Mouse (Mus musculus): Measurements from ENCODE around the gene Rnd3.

Rnd3 gene

DNA sequence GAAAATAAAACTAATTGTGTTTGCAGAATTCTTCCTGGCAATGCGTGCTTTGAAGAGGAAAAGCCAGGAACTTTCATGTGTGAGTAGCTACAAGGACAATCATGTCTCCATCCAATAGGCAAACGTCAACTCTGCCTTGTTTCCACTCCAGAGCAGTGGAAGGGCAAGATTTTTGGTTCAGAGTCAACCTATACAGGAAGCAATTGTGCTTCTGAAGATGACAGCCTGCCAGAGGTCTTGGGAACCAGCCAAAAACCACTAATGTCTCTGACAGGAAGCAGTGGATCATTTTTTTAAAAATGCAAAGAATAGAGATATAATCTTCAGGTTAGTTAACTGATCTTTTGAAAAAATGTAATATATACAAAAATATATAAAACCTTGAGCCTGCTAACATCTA is 38.6 kb downstream of the Rnd3 start:
- DNase-seq, result peak; percentile 31 to 40

DNA sequence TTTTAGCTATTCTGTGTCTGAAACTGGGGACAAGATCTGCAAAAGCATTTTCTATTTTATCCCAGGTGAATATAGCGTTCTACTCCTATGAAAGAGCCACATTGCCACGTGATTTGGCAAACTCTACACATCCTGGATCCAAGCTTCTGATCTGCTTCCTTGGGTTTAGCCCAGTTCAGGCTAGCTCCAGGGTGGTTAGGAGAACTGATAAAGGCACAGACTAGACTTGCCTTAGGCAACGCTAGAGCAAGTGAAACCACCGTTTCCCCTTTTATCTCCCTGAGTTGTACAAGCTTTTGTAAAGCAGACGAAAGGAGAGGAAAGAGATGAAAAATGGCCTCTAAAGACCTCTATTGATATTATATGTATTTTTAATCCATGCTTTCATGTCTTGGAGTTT is 40.3 kb downstream of the Rnd3 start:
- DNase-seq, result no peak

GRCm38 (mm10) chr2:51101187-51101586 is 47.7 kb downstream of the Rnd3 start:
- DNase-seq, result peak in 1 of 2 experiments; percentile 51

GRCm38 (mm10) chr2:51099987-51100386 is 48.9 kb downstream of the Rnd3 start:
- no peak for DNase-seq

DNA sequence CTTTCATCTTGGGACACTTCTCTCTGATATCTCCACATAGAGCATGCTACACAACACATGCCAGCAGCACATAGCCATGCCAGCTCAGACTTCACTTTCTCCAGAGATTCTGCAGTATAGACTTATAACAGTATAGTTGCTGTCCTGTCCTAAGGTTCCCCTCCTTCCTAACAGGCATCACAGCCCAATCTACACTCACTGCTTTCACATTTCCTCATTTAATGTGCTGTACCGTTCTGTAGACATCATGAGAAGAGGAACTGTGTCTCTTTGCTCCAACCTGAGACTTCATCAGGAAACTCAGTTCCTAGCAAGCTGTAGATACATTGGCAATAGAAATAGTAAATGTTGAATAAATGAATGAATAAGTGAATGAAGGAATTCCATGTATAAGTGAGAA is 49.7 kb downstream of the Rnd3 start:
- no peak for DNase-seq

- DNase-seq, result peak in 1 of 2 experiments; percentile 46
These were observed 58.2 kb downstream of the Rnd3 start for GRCm38 (mm10) chr2:51090688-51091087.

DNA sequence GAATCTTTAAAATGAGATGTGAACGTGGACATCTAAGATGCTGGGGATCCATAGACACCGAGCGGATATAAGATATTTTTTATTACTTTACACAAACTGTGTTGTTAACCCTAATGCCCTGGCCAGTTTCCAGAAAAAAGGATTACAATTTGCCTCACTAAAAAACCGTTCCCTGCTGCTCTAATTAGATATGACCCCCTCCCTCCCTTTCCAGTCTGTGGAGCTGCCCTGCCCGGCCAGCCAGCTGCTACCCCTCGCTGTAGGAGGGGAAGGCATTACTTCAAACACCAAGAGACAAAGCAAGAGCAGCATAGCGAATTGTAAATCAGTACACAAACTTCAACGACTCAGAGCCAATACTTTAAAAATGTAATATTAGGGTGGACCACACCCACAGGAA is 58.9 kb downstream of the Rnd3 start:
- DNase-seq, result no peak

- no peak for DNase-seq
These were observed 59.9 kb downstream of the Rnd3 start for GRCm38 (mm10) chr2:51088843-51089573.

DNA sequence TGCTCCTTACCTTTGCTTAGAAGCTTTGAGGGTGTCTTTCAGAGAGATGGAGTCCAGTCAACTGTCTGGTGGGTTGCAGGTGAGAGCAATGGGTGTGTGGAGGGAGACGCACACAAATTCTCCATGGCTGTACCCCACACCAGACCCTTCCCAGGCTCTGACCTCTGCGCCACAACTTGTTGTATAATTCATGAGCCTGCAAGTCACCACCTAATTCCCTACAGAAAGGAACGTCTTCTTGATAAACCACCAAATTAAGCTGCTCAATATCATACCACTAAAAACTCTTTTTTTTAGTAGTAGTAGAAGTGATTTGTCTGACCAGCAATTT is 60.8 kb downstream of the Rnd3 start:
- DNase-seq, result no peak

GRCm38 (mm10) chr2:51087307-51088122 is 61.4 kb downstream of the Rnd3 start:
- no peak for DNase-seq

DNA sequence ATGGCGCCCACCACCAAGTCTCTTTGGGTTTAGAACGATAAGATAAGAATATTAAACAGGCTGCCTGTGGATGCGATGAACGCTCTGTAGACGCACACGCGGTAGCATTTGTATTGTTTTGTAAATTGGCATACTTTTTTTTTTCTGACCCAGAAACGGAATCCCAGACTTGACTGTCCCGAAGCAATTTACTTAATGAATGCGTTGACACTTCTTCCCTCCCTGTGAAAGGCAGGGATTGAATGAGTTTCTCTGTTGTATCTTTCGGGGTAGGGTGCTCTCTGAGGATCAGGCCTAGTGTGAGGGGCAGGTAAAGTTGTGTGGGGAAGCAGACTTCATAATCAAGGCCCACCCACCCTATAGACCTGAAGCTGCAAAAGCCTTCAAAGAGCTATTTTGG is 63.8 kb downstream of the Rnd3 start:
- no peak for DNase-seq

DNA sequence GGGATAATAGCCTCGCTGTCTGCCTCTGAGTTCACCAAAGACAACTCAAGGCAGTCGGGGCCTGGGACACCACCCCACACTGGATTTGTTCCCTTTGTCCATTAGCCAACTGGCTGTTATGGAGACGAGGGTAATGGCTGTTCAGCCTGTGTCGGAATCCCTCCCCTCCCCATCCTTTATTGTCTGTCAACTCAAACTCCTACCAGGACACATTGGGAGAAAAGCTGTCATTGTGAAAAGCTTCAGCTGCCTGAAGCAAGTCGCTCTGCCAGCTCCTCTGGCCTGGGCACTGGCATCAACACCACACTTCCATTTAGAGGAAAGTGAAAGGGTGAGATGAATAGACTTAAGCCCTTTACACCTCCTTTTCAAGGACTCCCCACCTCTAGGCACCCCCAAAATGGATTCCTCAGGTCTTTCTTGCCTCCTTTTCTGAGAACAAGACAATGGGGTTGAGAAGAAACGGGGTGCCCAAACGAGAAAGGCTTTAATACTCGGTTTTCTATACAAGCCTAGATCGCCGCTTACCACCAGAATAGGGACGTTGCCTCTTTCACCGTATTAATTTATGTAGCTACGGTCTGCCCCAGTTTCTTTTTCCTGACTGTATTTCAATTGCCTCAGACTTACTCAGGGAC is 66.1 kb downstream of the Rnd3 start:
- DNase-seq, result no peak
